Mouse (Mus musculus) megakaryocyte, embryonic 14.5 days (primary cell): ENCODE measurements around the gene Vmn2r115.

Experiments
- FLI1 ChIP-seq: IDR thresholded peaks from 2 replicates; pipeline ENCODE4 v1.6.1; 2012; ENCODE audit warnings: low read length, inconsistent platforms, mixed read lengths
- GATA1 ChIP-seq: IDR thresholded peaks from 3 replicates; pipeline ENCODE4 v1.6.1; 2012; ENCODE audit warnings: mixed read lengths, low read length, inconsistent platforms, borderline replicate concordance

GRCm38 (mm10) chr17:23330657-23331056, 12.9 kb upstream of the Vmn2r115 start:
- TF ChIP-seq GATA1 (no peak), FLI1 (no peak)
